ENCODE assay signal across 12 mouse cellular contexts in the genomic region with DNA sequence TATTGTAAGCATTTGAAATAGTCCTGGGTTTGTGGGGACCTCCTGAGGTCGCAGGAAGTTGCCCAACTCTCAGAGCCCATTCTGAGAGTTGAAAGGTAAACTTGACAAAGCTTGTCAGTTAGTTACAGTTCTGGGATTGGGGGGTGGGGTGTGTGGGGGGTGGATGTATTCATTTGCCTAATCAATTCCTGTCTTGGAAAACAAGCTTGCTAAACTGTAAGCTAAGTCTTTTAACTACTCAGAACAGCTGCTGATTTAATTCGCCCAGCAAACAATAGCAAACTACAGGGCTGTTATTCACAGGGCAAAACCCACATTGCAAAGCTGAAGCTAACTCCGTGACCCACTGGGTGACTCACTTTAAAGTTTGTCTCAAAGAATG.
DNase-seq lines count a peak whose midpoint lies in the region; ATAC-seq lines count a peak whose summit lies in the region.
"Had no signal": no experiment of that assay in that cellular context is flagged by ENCODE, and none has a peak within 500 bp of the region (broad histone marks: within the 10 kb centered on the region; RNA-seq: fewer than 3 reads in every experiment).

No protein-coding gene starts in this region.

- peak overlapping the region; percentile 77 for H3K9ac ChIP-seq in heart, embryonic 16.5 days (ENCODE audit: low read length)
- H3K9ac ChIP-seq in neural tube, embryonic 11.5 days (ENCODE audit: low read length) = no peak overlapping the region
- no peak overlapping the region for H3K9ac ChIP-seq in limb, embryonic 12.5 days (replicated peaks)
- H3K9ac ChIP-seq: embryonic facial prominence, embryonic 13.5 days had no signal

- H3K9me3 ChIP-seq in heart, embryonic 16.5 days (replicated peaks; ENCODE audit: control insufficient read depth, low read length) = no peaks in the 10 kb centered on the region
- H3K9me3 ChIP-seq in neural tube, embryonic 11.5 days (ENCODE audit: control insufficient read depth, low read length) = no peaks in the 10 kb centered on the region
- H3K9me3 ChIP-seq in limb, embryonic 12.5 days = no peaks in the 10 kb centered on the region
- H3K9me3 ChIP-seq: embryonic facial prominence, embryonic 13.5 days had no signal

- DNase-seq in heart, postnatal 10 days = no peak
- no peak for DNase-seq in neural tube, embryonic 11.5 days (ENCODE audit: low spot score)
- no peak for DNase-seq in neural tube, embryonic 10.5 days (ENCODE audit: extremely low spot score, low spot score)
- DNase-seq in layer of hippocampus, adult 18-20 months (ENCODE audit: low spot score in 2 of 2) = no peak
- no peak for DNase-seq in adrenal gland, adult 18-20 months (ENCODE audit: low spot score in 2 of 2)
- no peak for DNase-seq in adrenal gland, postnatal 14 days
- DNase-seq: right cerebral cortex, adult 18-20 months; thymus, adult 2 months had no signal

- peak overlapping the region; percentile 48 for H3K4me3 ChIP-seq in heart, embryonic 16.5 days (ENCODE audit: low read length)
- H3K4me3 ChIP-seq in neural tube, embryonic 11.5 days (ENCODE audit: low read depth, low read length) = no peak overlapping the region
- no peak overlapping the region for H3K4me3 ChIP-seq in limb, embryonic 12.5 days (replicated peaks)
- H3K4me3 ChIP-seq: embryonic facial prominence, embryonic 13.5 days had no signal

- H3K4me1 ChIP-seq in heart, embryonic 16.5 days (ENCODE audit: control insufficient read depth, insufficient read depth, low read length) = peaks cover 27% of the 10 kb centered on the region
- peaks cover 11% of the 10 kb centered on the region for H3K4me1 ChIP-seq in neural tube, embryonic 11.5 days (ENCODE audit: control insufficient read depth, insufficient read depth, low read length)
- peaks cover 19% of the 10 kb centered on the region for H3K4me1 ChIP-seq in limb, embryonic 12.5 days (replicated peaks)

- ATAC-seq in heart, embryonic 16.5 days (replicated peaks; ENCODE audit: extremely low read depth, insufficient read depth, low FRiP score) = no peak
- ATAC-seq in neural tube, embryonic 11.5 days (ENCODE audit: insufficient read depth, low FRiP score, low TSS enrichment) = peak; percentile 51
- no peak for ATAC-seq in limb, embryonic 12.5 days (ENCODE audit: insufficient number of reproducible peaks, insufficient read depth, low FRiP score, low TSS enrichment, low read depth)

- no peaks in the 10 kb centered on the region for H3K27me3 ChIP-seq in heart, embryonic 16.5 days (ENCODE audit: control insufficient read depth, insufficient read depth, low read length)
- no peaks in the 10 kb centered on the region for H3K27me3 ChIP-seq in neural tube, embryonic 11.5 days (ENCODE audit: control insufficient read depth, insufficient read depth, low read length)
- no peaks in the 10 kb centered on the region for H3K27me3 ChIP-seq in limb, embryonic 12.5 days

- H3K36me3 ChIP-seq in heart, embryonic 16.5 days (ENCODE audit: control insufficient read depth, insufficient read depth) = no peaks in the 10 kb centered on the region
- no peaks in the 10 kb centered on the region for H3K36me3 ChIP-seq in neural tube, embryonic 11.5 days (ENCODE audit: control insufficient read depth, insufficient read depth, low read length)
- H3K36me3 ChIP-seq in limb, embryonic 12.5 days = no peaks in the 10 kb centered on the region
- H3K36me3 ChIP-seq: embryonic facial prominence, embryonic 13.5 days had no signal

- WGBS in heart, embryonic 16.5 days = 22% methylated on average over 3 of the region's 3 CpGs
- WGBS in neural tube, embryonic 11.5 days = 7% methylated on average over 3 of the region's 3 CpGs
- WGBS in limb, embryonic 12.5 days = 20% methylated on average over 3 of the region's 3 CpGs

- intact Hi-C loops in heart, postnatal 10 days (cut with DNase I) = loop anchor here (2.0 kb wide), 1 partner anchor 52 kb away; no protein-coding TSS in a partner anchor

- H3K4me2 ChIP-seq in heart, embryonic 16.5 days (ENCODE audit: low read depth, low read length) = peak overlapping the region; percentile 65
- no peak overlapping the region for H3K4me2 ChIP-seq in neural tube, embryonic 11.5 days (ENCODE audit: low read depth)
- no peak overlapping the region for H3K4me2 ChIP-seq in limb, embryonic 12.5 days
- H3K4me2 ChIP-seq: embryonic facial prominence, embryonic 13.5 days had no signal

- H3K27ac ChIP-seq in heart, embryonic 16.5 days (ENCODE audit: low read length) = peak overlapping the region; percentile 95
- H3K27ac ChIP-seq in neural tube, embryonic 11.5 days (ENCODE audit: low read depth, low read length) = 0 out of 2 replicates have a peak overlapping the region, but pooled peaks have one; percentile 9
- peak overlapping the region; percentile 66; the same call in 1 of the 2 replicates for H3K27ac ChIP-seq in limb, embryonic 12.5 days
- H3K27ac ChIP-seq: embryonic facial prominence, embryonic 13.5 days; heart, adult 2 months had no signal

Comparison
In these comparisons a context has a peak if more than half of its experiments do, and no peak if none do; other contexts are left out.
1. H3K27ac ChIP-seq: peak in every context shown above with its lines; median percentile 95 in heart, embryonic 16.5 days; 66 in limb, embryonic 12.5 days; 9 in neural tube, embryonic 11.5 days.